ENCODE assay signal across 36 mouse cellular contexts in the genomic region with DNA sequence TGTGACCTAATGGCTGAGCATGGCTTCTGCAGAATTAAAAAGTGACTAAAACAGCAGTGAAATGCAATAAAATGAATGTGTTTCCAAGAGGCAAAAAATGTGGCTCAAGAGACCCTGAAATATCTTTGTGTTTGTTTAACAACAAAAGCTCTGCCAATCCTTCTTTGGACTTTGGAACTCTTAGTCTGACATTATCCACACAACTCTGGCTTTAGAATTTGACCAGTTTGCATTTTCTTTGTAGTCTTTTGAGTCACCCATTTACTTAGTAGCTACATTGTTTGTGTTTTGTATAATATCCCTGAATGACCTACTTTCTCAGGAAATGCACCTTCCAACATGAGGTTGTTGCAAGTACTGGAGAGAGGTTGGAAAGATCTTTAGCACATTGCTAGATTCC. TPM values are rescaled to one million over a fixed set of nuclear protein-coding genes. Genes with fewer than 3 reads are reported as not detected.
A peak's percentile ranks its signal among the peaks of the same experiment; 100 is the strongest.
DNase-seq lines count a peak whose midpoint lies in the region; ATAC-seq lines count a peak whose summit lies in the region.
"Had no signal": no experiment of that assay in that cellular context is flagged by ENCODE, and none has a peak within 500 bp of the region (broad histone marks: within the 10 kb centered on the region; RNA-seq: fewer than 3 reads in every experiment).

No protein-coding gene starts in this region.

- H3K27me3 ChIP-seq in kidney, embryonic 16.5 days (ENCODE audit: insufficient read depth, low read length) = no peaks in the 10 kb centered on the region
- no peaks in the 10 kb centered on the region for H3K27me3 ChIP-seq in liver, embryonic 16.5 days (ENCODE audit: control insufficient read depth, insufficient read depth, low read depth, low read length)
- H3K27me3 ChIP-seq in stomach, embryonic 15.5 days (replicated peaks) = no peaks in the 10 kb centered on the region
- H3K27me3 ChIP-seq in embryonic facial prominence, embryonic 10.5 days (replicated peaks; ENCODE audit: low read depth, poor library complexity, severe bottlenecking) = no peaks in the 10 kb centered on the region
- H3K27me3 ChIP-seq: heart, embryonic 12.5 days; limb, embryonic 12.5 days; megakaryocyte, embryonic 14.5 days; midbrain, embryonic 12.5 days; neural tube, embryonic 13.5 days had no signal

- peak overlapping the region; percentile 38; the same call in 1 of the 2 replicates for H3K27ac ChIP-seq in kidney, embryonic 16.5 days (ENCODE audit: low read length)
- H3K27ac ChIP-seq in liver, embryonic 16.5 days (ENCODE audit: low read length) = no peak overlapping the region; the same call in 1 of the 2 replicates
- no peak overlapping the region for H3K27ac ChIP-seq in stomach, embryonic 15.5 days
- H3K27ac ChIP-seq in embryonic facial prominence, embryonic 10.5 days (replicated peaks) = no peak overlapping the region
- H3K27ac ChIP-seq: heart, adult 2 months; hindbrain, embryonic 14.5 days; left cerebral cortex, adult 2 months; limb, embryonic 12.5 days; liver, embryonic 14.5 days; midbrain, embryonic 12.5 days; neural tube, embryonic 13.5 days had no signal

- no peaks in the 10 kb centered on the region for H3K36me3 ChIP-seq in kidney, embryonic 16.5 days (ENCODE audit: insufficient read depth, low read length)
- H3K36me3 ChIP-seq in liver, embryonic 16.5 days (ENCODE audit: control insufficient read depth, insufficient read depth) = no peaks in the 10 kb centered on the region
- no peaks in the 10 kb centered on the region for H3K36me3 ChIP-seq in stomach, embryonic 15.5 days
- H3K36me3 ChIP-seq in embryonic facial prominence, embryonic 10.5 days (replicated peaks) = no peaks in the 10 kb centered on the region
- H3K36me3 ChIP-seq: heart, embryonic 12.5 days; limb, embryonic 12.5 days; midbrain, embryonic 12.5 days; neural tube, embryonic 13.5 days had no signal

- no peak overlapping the region for H3K4me3 ChIP-seq in kidney, embryonic 16.5 days (ENCODE audit: low read length)
- no peak overlapping the region for H3K4me3 ChIP-seq in liver, embryonic 16.5 days (ENCODE audit: low read depth, low read length)
- no peak overlapping the region for H3K4me3 ChIP-seq in stomach, embryonic 15.5 days (replicated peaks)
- H3K4me3 ChIP-seq in embryonic facial prominence, embryonic 10.5 days = no peak overlapping the region
- H3K4me3 ChIP-seq: erythroblast, embryonic 14.5 days; heart, adult 2 months; heart, embryonic 12.5 days; left cerebral cortex, adult 2 months; limb, embryonic 12.5 days; megakaryocyte, embryonic 14.5 days; midbrain, embryonic 12.5 days; myocyte; neural tube, embryonic 13.5 days had no signal

- H3K9ac ChIP-seq in kidney, embryonic 16.5 days (replicated peaks; ENCODE audit: low read length) = no peak overlapping the region
- H3K9ac ChIP-seq in liver, embryonic 16.5 days (ENCODE audit: low read depth, low read length) = no peak overlapping the region
- H3K9ac ChIP-seq in stomach, embryonic 15.5 days = no peak overlapping the region
- H3K9ac ChIP-seq: heart, embryonic 12.5 days; hindbrain, embryonic 14.5 days; limb, embryonic 12.5 days; liver, embryonic 14.5 days; midbrain, embryonic 12.5 days; neural tube, embryonic 13.5 days had no signal

- no peaks in the 10 kb centered on the region for H3K9me3 ChIP-seq in kidney, embryonic 16.5 days (ENCODE audit: low read length)
- no peaks in the 10 kb centered on the region for H3K9me3 ChIP-seq in liver, embryonic 16.5 days (replicated peaks; ENCODE audit: control insufficient read depth, low read length)
- no peaks in the 10 kb centered on the region for H3K9me3 ChIP-seq in stomach, embryonic 15.5 days
- no peaks in the 10 kb centered on the region for H3K9me3 ChIP-seq in embryonic facial prominence, embryonic 10.5 days
- H3K9me3 ChIP-seq: heart, embryonic 12.5 days; limb, embryonic 12.5 days; midbrain, embryonic 12.5 days; neural tube, embryonic 13.5 days had no signal

- no peak for DNase-seq in kidney, postnatal 4 days
- DNase-seq in liver = no peak
- no peak for DNase-seq in embryonic facial prominence, embryonic 10.5 days (ENCODE audit: low spot score)
- DNase-seq: cerebellum, adult 18-20 months; cerebellum, postnatal 10 days; heart, adult 2 months; lung, postnatal 36 days; right cerebral cortex, postnatal 4 days; thymus, adult 2 months; thymus, postnatal 36 days had no signal

- ATAC-seq in kidney, embryonic 16.5 days (ENCODE audit: low FRiP score, low TSS enrichment) = no peak
- peak; percentile 37; the same call in 1 of the 2 replicates for ATAC-seq in liver, embryonic 16.5 days (ENCODE audit: low read depth)
- peak; percentile 51 for ATAC-seq in stomach, embryonic 15.5 days (ENCODE audit: insufficient read depth, low FRiP score, low read depth)
- ATAC-seq in megakaryocyte progenitor cell, adult 5-6 weeks (replicated peaks; ENCODE audit: poor library complexity) = no peak
- ATAC-seq: CD4-positive, CD25-positive, alpha-beta regulatory T cell, adult 4 months; forebrain, embryonic 16.5 days had no signal

- no peak overlapping the region for H3K4me2 ChIP-seq in kidney, embryonic 16.5 days (replicated peaks; ENCODE audit: low read depth, low read length)
- no peak overlapping the region for H3K4me2 ChIP-seq in liver, embryonic 16.5 days (ENCODE audit: low read depth, low read length)
- H3K4me2 ChIP-seq in stomach, embryonic 15.5 days = no peak overlapping the region
- H3K4me2 ChIP-seq: heart, embryonic 12.5 days; hindbrain, embryonic 14.5 days; limb, embryonic 12.5 days; midbrain, embryonic 12.5 days; neural tube, embryonic 13.5 days had no signal

- peaks cover 11% of the 10 kb centered on the region for H3K4me1 ChIP-seq in kidney, embryonic 16.5 days (ENCODE audit: insufficient read depth, low read length)
- H3K4me1 ChIP-seq in liver, embryonic 16.5 days (ENCODE audit: control insufficient read depth, low read depth, low read length) = no peaks in the 10 kb centered on the region
- H3K4me1 ChIP-seq in stomach, embryonic 15.5 days = no peaks in the 10 kb centered on the region
- H3K4me1 ChIP-seq in embryonic facial prominence, embryonic 10.5 days = peaks cover 3% of the 10 kb centered on the region; the same call in 1 of the 2 replicates
- H3K4me1 ChIP-seq: megakaryocyte, embryonic 14.5 days; midbrain, embryonic 12.5 days; neural tube, embryonic 13.5 days had no signal

RNA-seq across cellular contexts. Expression of gene Hao2, which starts 39.4 kb away (rescaled TPM):
- 46.0 and 52.0 TPM in 2 replicates for polyA plus RNA-seq in kidney, embryonic 16.5 days (2015; fragmentation: Nextera tagmentation; extraction: Ambion mirVana)
- polyA plus RNA-seq in liver, embryonic 16.5 days (2015; fragmentation: Nextera tagmentation; extraction: Ambion mirVana) = 19.8 and 24.0 TPM in 2 replicates
- polyA plus RNA-seq in stomach, embryonic 15.5 days (2015; fragmentation: Nextera tagmentation; extraction: Ambion mirVana) = 5.0 and 7.3 TPM in 2 replicates
- not detected in 2 replicates for polyA plus RNA-seq in embryonic facial prominence, embryonic 10.5 days (2016; fragmentation: Nextera tagmentation; extraction: Ambion mirVana)
- total RNA-seq in megakaryocyte progenitor cell, adult 5-6 weeks (2015) = not detected in 2 replicates
- total RNA-seq in megakaryocyte progenitor cell, adult 5-6 weeks (2017) = not detected in 2 replicates
- total RNA-seq: common myeloid progenitor, adult 5-6 weeks; gastrocnemius, adult 8-10 months; heart, adult 2 months; hematopoietic stem cell, adult 5-6 weeks; layer of hippocampus, adult 18-20 months; layer of hippocampus, postnatal 14 days; left cerebral cortex, adult 2 months; left cerebral cortex, postnatal 25 days; midbrain, postnatal 0 days had no signal
- polyA plus RNA-seq: CD4-positive, CD25-positive, alpha-beta regulatory T cell, adult 4 months; embryonic facial prominence, embryonic 14.5 days; erythroblast, embryonic 14.5 days; forebrain, embryonic 11.5 days; forebrain, embryonic 16.5 days; heart, adult 2 months; heart, postnatal 0 days; hindbrain, embryonic 14.5 days; limb, embryonic 12.5 days; midbrain, embryonic 12.5 days; midbrain, postnatal 0 days; myocyte; neural tube, embryonic 13.5 days had no signal

Comparison
In these comparisons a context has a peak if more than half of its experiments do, and no peak if none do; other contexts are left out.
1. ATAC-seq: peak in liver, embryonic 16.5 days (single experiment) and stomach, embryonic 15.5 days (single experiment); none in kidney, embryonic 16.5 days (single experiment) and megakaryocyte progenitor cell, adult 5-6 weeks (single experiment).